Mouse (Mus musculus): ENCODE measurements around the gene Olfr1111. TPM values are rescaled to one million over a fixed set of nuclear protein-coding genes. Genes with fewer than 3 reads are reported as not detected.
"Not testable (repeated sequence)": the region's sequence is repeated elsewhere in the genome, so short reads cannot be mapped to it uniquely, and the experiment has no call there.

Olfr1111 gene
- total RNA-seq (2021) = not detected
- long read RNA-seq, experiment 1 = 0 reads
- long read RNA-seq, experiment 2 = 0 reads

GRCm38 (mm10) chr2:87152524-87152923 lies at the start of gene Olfr1111:
TSS of gene Olfr1111 (minus strand) at chr2:87152624.
- no peak for DNase-seq (ENCODE audit: low spot score in 2 of 2)

- DNase-seq (ENCODE audit: low spot score in 2 of 2) = no peak
Observed at GRCm38 (mm10) chr2:87187498-87187897, 35.1 kb upstream of the Olfr1111 start, which contains the start of gene Olfr1112. TSS of gene Olfr1112 (plus strand) at chr2:87187798.

GRCm38 (mm10) chr2:87167731-87168130 lies 15.3 kb upstream of the Olfr1111 start:
- DNase-seq (ENCODE audit: low spot score in 2 of 2) = not testable (repeated sequence)

GRCm38 (mm10) chr2:87140200-87140599 lies 12.2 kb downstream of the Olfr1111 start, which contains the start of gene Olfr1110:
TSS of gene Olfr1110 (minus strand) at chr2:87140300.
- no peak for DNase-seq (ENCODE audit: low spot score in 2 of 2)

GRCm38 (mm10) chr2:87114467-87114866 lies 38.0 kb downstream of the Olfr1111 start, which contains the start of gene Olfr259:
TSS of gene Olfr259 (minus strand) at chr2:87114567.
- DNase-seq (ENCODE audit: low spot score in 2 of 2) = no peak

Other genes starting within 250 kb of the Olfr1111 start
- not detected for gene Olfr1098, start 228.1 kb downstream of the Olfr1111 start, total RNA-seq (2021)
- gene Olfr1099, start 191.9 kb downstream of the Olfr1111 start, total RNA-seq (2021) = not detected
- not detected for gene Olfr1100, start 172.7 kb downstream of the Olfr1111 start, total RNA-seq (2021)
- not detected for gene Olfr1101, start 161.4 kb downstream of the Olfr1111 start, total RNA-seq (2021)
- not detected for gene Olfr1102, start 154.2 kb downstream of the Olfr1111 start, total RNA-seq (2021)
- not detected for gene Olfr1104, start 125.5 kb downstream of the Olfr1111 start, total RNA-seq (2021)
- not detected for gene Olfr1105, start 116.1 kb downstream of the Olfr1111 start, total RNA-seq (2021)
- gene Olfr1106, start 100.4 kb downstream of the Olfr1111 start, total RNA-seq (2021) = not detected
- gene Olfr1107, start 76.8 kb downstream of the Olfr1111 start, total RNA-seq (2021) = not detected
- gene Olfr1109, start 56.6 kb downstream of the Olfr1111 start, total RNA-seq (2021) = not detected
- gene Olfr259, start 38.1 kb downstream of the Olfr1111 start, total RNA-seq (2021) = not detected
- not detected for gene Olfr1110, start 12.3 kb downstream of the Olfr1111 start, total RNA-seq (2021)
- gene Olfr1112, start 35.2 kb upstream of the Olfr1111 start, total RNA-seq (2021) = not detected
- not detected for gene Olfr1113, start 56.3 kb upstream of the Olfr1111 start, total RNA-seq (2021)
- not detected for gene Olfr1115, start 95.4 kb upstream of the Olfr1111 start, total RNA-seq (2021)
- not detected for gene Olfr1116, start 114.9 kb upstream of the Olfr1111 start, total RNA-seq (2021)
- gene Olfr1118, start 155.0 kb upstream of the Olfr1111 start, total RNA-seq (2021) = not detected
- not detected for gene Olfr1120, start 202.2 kb upstream of the Olfr1111 start, total RNA-seq (2021)
- gene Olfr1121, start 217.3 kb upstream of the Olfr1111 start, total RNA-seq (2021) = not detected
- gene Olfr1122, start 233.2 kb upstream of the Olfr1111 start, total RNA-seq (2021) = not detected